Comparison of ENCODE assay signal across 14 mouse cellular contexts in the genomic region with DNA sequence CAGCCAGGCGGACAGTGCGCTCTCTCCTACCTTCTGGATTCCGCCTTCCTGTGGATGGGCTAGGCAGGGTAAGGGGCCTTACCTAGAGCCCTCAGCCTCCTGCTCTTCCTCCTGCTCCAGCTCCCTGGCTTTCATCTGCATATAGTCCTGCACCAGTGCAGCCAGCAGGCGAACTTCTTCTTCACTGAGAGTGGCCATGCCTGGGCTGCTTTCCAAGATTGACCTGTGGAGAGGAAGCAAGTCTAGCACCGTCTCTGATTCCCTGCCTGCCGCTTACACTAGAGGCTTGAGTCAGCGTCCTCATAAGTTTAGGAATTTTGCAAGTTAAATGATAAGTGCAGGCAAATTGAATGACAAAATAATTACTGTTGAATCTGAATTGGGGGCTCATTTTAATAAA. TPM values are rescaled to one million over a fixed set of nuclear protein-coding genes. Genes with fewer than 3 reads are reported as not detected.
A peak's percentile ranks its signal among the peaks of the same experiment; 100 is the strongest.
DNase-seq lines count a peak whose midpoint lies in the region.
"Had no signal": no experiment of that assay in that cellular context is flagged by ENCODE, and none has a peak within 500 bp of the region (broad histone marks: within the 10 kb centered on the region; RNA-seq: fewer than 3 reads in every experiment).

No protein-coding gene starts in this region.

- intact Hi-C loops in left cerebral cortex, postnatal 4 days (cut with DNase I), result loop anchor here (10.0 kb wide), 1 partner anchor 130 kb away; no protein-coding TSS in a partner anchor

- DNase-seq in cerebellum, postnatal 14 days, result peak; percentile 46 to 49
- no peak for DNase-seq in cerebellum, adult 11-12 months
- DNase-seq in left cerebral cortex, postnatal 4 days, result peak; percentile 10
- no peak for DNase-seq in left cerebral cortex, adult 8-10 months (ENCODE audit: low spot score in 2 of 2)
- DNase-seq in 416B (ENCODE audit: low read depth), result peak; percentile 44
- DNase-seq in kidney, postnatal 25 days, result no peak
- DNase-seq: adrenal gland, adult 8-10 months; adrenal gland, postnatal 14 days; adrenal gland, postnatal 36 days; B cell, adult 2 months; cerebellum, adult 18-20 months; cerebellum, adult 8-10 months; forebrain, postnatal 0 days had no signal

RNA-seq across cellular contexts. Expression of a gene that starts 1.8 kb away (rescaled TPM):
- total RNA-seq in left cerebral cortex, postnatal 4 days (2021), result 1 to 10 TPM; 1.6 to 1.7 TPM
- total RNA-seq in left cerebral cortex, adult 8-10 months (2022), result 1 to 10 TPM; 1.1 to 1.8 (median 1.4) TPM
- total RNA-seq: adrenal gland, postnatal 14 days; CH12.LX had no signal

Comparison
In these comparisons a context has a peak if more than half of its experiments do, and no peak if none do; other contexts are left out.
1. DNase-seq: peak in cerebellum, postnatal 14 days (2 of 2), left cerebral cortex, postnatal 4 days (single experiment) and 416B (single experiment); none in cerebellum, adult 11-12 months (single experiment), left cerebral cortex, adult 8-10 months (0 of 2) and kidney, postnatal 25 days (0 of 2).